Mouse (Mus musculus) large intestine, adult 2 months (tissue): Measurements from ENCODE around the gene Gas2l1. TPM values are rescaled to one million over a fixed set of nuclear protein-coding genes. Genes with fewer than 3 reads are reported as not detected.

ENCODE experiments used
- DNase-seq: peaks from one replicate; pipeline ENCODE4 v3.0.0-alpha.2; 2012; ENCODE audit warnings: low read depth, low spot score
- WGBS: fragments of 180-500 bp; shearing (Covaris S2); methylation state at CpG from one replicate; pipeline ENCODE4 v1.1.7; 2018; 5-methylcytosine and 5-hydroxymethylcytosine counted together
- polyA plus RNA-seq: library from polyadenylated mRNA; depleted of rRNA; stranded (reverse); fragments of >200 nt; gene quantifications from 2 replicates; pipeline ENCODE4 v1.2.3, GENCODE M21; 2012

The Gas2l1 gene
- polyA plus RNA-seq, 1 experiment, result 55.7 TPM

GRCm38 (mm10) chr11:5052200-5052854 is 12.8 kb downstream of the Gas2l1 start:
- 53% methylated on average over 10 of the region's 10 CpGs for WGBS
- DNase-seq, result no peak

GRCm38 (mm10) chr11:5051629-5052028 is 13.5 kb downstream of the Gas2l1 start:
- WGBS, result 92% methylated on average over 10 of the region's 10 CpGs
- DNase-seq, result no peak

- DNase-seq, result no peak
- WGBS, result 50% methylated on average over 12 of the region's 12 CpGs
Observed at GRCm38 (mm10) chr11:5046321-5046926, 18.7 kb downstream of the Gas2l1 start.

GRCm38 (mm10) chr11:5042645-5043381 is 22.3 kb downstream of the Gas2l1 start:
- no peak for DNase-seq
- 81% methylated on average over 8 of the region's 8 CpGs for WGBS

GRCm38 (mm10) chr11:5041144-5041780 is 23.9 kb downstream of the Gas2l1 start:
- no peak for DNase-seq
- WGBS, result 84% methylated on average over 18 of the region's 18 CpGs

- DNase-seq, result no peak
- WGBS, result 83% methylated on average over 5 of the region's 5 CpGs
Observed at GRCm38 (mm10) chr11:5040585-5040984, 24.5 kb downstream of the Gas2l1 start.

- DNase-seq, result no peak
- WGBS, result 71% methylated on average over 8 of the region's 8 CpGs
Observed at GRCm38 (mm10) chr11:5037146-5037854, 27.8 kb downstream of the Gas2l1 start.

GRCm38 (mm10) chr11:5035421-5035820 is 29.7 kb downstream of the Gas2l1 start:
- WGBS, result 94% methylated on average over 4 of the region's 4 CpGs
- no peak for DNase-seq

- DNase-seq, result no peak
- 29% methylated on average over 3 of the region's 3 CpGs for WGBS
Observed at GRCm38 (mm10) chr11:5033136-5033535, 32.0 kb downstream of the Gas2l1 start.

- DNase-seq, result no peak
- WGBS, result 78% methylated on average over 10 of the region's 10 CpGs
Observed at GRCm38 (mm10) chr11:5032706-5033105, 32.4 kb downstream of the Gas2l1 start.

- WGBS, result 95% methylated on average over 7 of the region's 7 CpGs
- DNase-seq, result no peak
Observed at GRCm38 (mm10) chr11:5028228-5028627, 36.9 kb downstream of the Gas2l1 start.

- no peak for DNase-seq
- 96% methylated on average over 1 of the region's 1 CpGs for WGBS
Observed at GRCm38 (mm10) chr11:5025108-5025507, 40.0 kb downstream of the Gas2l1 start.

GRCm38 (mm10) chr11:5017506-5017905 is 47.6 kb downstream of the Gas2l1 start:
- DNase-seq, result no peak
- 62% methylated on average over 6 of the region's 6 CpGs for WGBS

GRCm38 (mm10) chr11:5016286-5016685 is 48.8 kb downstream of the Gas2l1 start:
- WGBS, result 94% methylated on average over 5 of the region's 5 CpGs
- DNase-seq, result no peak

- 44% methylated on average over 2 of the region's 2 CpGs for WGBS
- no peak for DNase-seq
Observed at GRCm38 (mm10) chr11:5015720-5016119, 49.4 kb downstream of the Gas2l1 start.

GRCm38 (mm10) chr11:5012213-5012715 is 52.9 kb downstream of the Gas2l1 start:
- WGBS, result 83% methylated on average over 5 of the region's 5 CpGs
- no peak for DNase-seq

- WGBS, result 70% methylated on average over 1 of the region's 1 CpGs
- no peak for DNase-seq
Observed at GRCm38 (mm10) chr11:5011480-5011879, 53.6 kb downstream of the Gas2l1 start.

GRCm38 (mm10) chr11:5010205-5010604 is 54.9 kb downstream of the Gas2l1 start:
- DNase-seq, result no peak
- 68% methylated on average over 1 of the region's 1 CpGs for WGBS

- 71% methylated on average over 3 of the region's 3 CpGs for WGBS
- DNase-seq, result no peak
Observed at GRCm38 (mm10) chr11:5009354-5010074, 55.6 kb downstream of the Gas2l1 start.
